Mouse (Mus musculus) spleen, postnatal 0 days (tissue): Measurements from ENCODE around the gene Krt83. TPM values are rescaled to one million over a fixed set of nuclear protein-coding genes. Genes with fewer than 3 reads are reported as not detected.

ENCODE experiments used
- polyA plus RNA-seq: library from polyadenylated mRNA; unstranded; fragments of >200 nt; fragmentation: Nextera tagmentation; extraction: Ambion mirVana; gene quantifications from 2 replicates; pipeline ENCODE4 v1.2.1, GENCODE M21; 2015

The Krt83 gene
- polyA plus RNA-seq: 1.3 and 1.7 TPM in 2 replicates

DNA sequence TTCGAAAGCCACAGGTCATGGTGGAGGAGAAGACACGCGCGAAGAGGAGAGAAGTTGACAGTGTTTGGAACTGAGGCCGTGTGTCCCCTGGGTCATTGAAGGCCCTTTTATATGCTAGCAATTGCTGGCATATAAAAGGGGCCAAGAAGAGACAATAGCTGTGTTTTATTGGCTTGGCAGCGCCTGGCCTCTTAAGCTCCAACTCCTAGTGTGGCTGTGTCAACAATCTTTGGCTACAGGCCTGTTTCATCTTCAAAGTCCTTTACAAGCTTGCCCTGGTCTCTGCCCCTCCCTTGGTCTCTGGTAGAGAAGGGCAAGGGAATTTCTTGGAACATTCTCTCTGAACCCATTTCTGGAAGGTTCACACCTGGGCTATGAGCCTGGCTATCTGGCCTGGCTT, at the start of gene Krt83:
Gene Krt83 (minus strand): TSS at position 82 of the 400 bp plus-strand sequence.

DNA sequence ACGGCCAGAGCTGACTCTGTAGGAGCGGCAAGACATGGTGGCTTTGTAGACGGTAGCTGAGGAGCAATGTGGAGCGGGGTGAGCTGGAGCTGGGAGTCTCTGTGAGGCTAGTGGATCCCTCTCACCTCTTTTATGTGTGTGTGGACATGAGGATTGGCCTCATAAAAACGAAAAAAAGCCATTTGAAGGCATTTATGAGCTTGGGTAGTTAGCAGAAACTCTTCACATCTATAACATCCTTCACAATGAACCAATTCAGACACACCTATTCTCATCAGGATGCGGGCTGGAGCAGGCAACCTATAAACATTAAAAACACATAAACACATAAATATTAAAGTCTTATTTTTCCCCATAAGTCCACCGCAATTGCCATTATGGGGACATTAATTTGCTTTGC, 41.4 kb upstream of the Krt83 start, which contains the start of gene Krt84:
Gene Krt84 (minus strand): TSS at position 101 of the 400 bp plus-strand sequence.

DNA sequence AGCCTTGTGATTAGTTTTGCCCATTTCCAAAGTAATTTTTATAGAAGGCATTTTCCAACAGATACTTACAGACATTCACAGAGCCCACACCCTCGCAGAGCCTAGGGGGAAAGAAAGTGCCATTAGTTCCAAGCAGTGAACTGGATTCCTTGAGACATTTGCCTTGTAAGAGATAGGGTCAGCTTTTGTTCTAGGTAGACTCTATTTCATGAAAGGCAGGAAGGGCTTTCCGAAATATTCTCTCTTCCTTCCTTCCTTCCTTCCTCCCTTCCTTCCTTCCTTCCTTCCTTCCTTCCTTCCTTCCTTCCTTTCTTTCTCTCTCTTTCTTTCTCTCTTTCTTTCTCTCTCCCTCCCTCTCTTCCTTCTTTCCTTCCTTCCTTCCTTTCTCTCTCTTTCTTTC, 25.8 kb upstream of the Krt83 start, which contains the start of gene Gm49425:
Gene Gm49425 (minus strand): TSS at position 101 of the 400 bp plus-strand sequence.

GRCm38 (mm10) chr15:101472952-101473528, 18.3 kb downstream of the Krt83 start, which contains the start of gene Krt86:
TSS of gene Krt86 (plus strand) at chr15:101473478.

GRCm38 (mm10) chr15:101463651-101464050, 27.7 kb downstream of the Krt83 start, which contains the start of gene Krt81:
TSS of gene Krt81 (minus strand) at chr15:101463751.

GRCm38 (mm10) chr15:101447444-101447843, 43.9 kb downstream of the Krt83 start, which contains the start of gene Krt88:
TSS of gene Krt88 (plus strand) at chr15:101447744.

GRCm38 (mm10) chr15:101438555-101438954, 52.8 kb downstream of the Krt83 start, which contains the start of gene Krt87:
TSS of gene Krt87 (minus strand) at chr15:101438804.

Other genes with a start within 250 kb of the Krt83 start
- 4.1 and 4.2 TPM in 2 replicates for gene Nr4a1, start 237.2 kb downstream of the Krt83 start, polyA plus RNA-seq
- gene Atg101, start 207.2 kb downstream of the Krt83 start, polyA plus RNA-seq: 41.2 and 46.5 TPM in 2 replicates
- gene 6030408B16Rik, start 198.3 kb downstream of the Krt83 start, polyA plus RNA-seq: 4.9 and 7.6 TPM in 2 replicates
- gene Krt80, start 121.3 kb downstream of the Krt83 start, polyA plus RNA-seq: 1.0 and 1.7 TPM in 2 replicates
- gene Krt7, start 80.5 kb downstream of the Krt83 start, polyA plus RNA-seq: 19.1 and 21.2 TPM in 2 replicates
- gene Krt87, start 52.7 kb downstream of the Krt83 start, polyA plus RNA-seq: 0.05 and 0.34 TPM in 2 replicates
- gene Krt88, start 43.8 kb downstream of the Krt83 start, polyA plus RNA-seq: not detected in 2 replicates
- gene Krt81, start 27.8 kb downstream of the Krt83 start, polyA plus RNA-seq: not detected in 2 replicates
- gene Krt86, start 18.0 kb downstream of the Krt83 start, polyA plus RNA-seq: 0.12 and 0.25 TPM in 2 replicates
- not detected in 2 replicates for gene Gm49425, start 25.7 kb upstream of the Krt83 start, polyA plus RNA-seq
- gene Krt84, start 41.3 kb upstream of the Krt83 start, polyA plus RNA-seq: not detected in 2 replicates
- not detected in 2 replicates for gene Krt82, start 59.2 kb upstream of the Krt83 start, polyA plus RNA-seq
- not detected in 2 replicates for gene Krt90, start 71.4 kb upstream of the Krt83 start, polyA plus RNA-seq
- not detected in 2 replicates for gene Krt75, start 82.4 kb upstream of the Krt83 start, polyA plus RNA-seq
- gene Gm5414, start 136.7 kb upstream of the Krt83 start, polyA plus RNA-seq: not detected in 2 replicates
- gene Gm5478, start 155.9 kb upstream of the Krt83 start, polyA plus RNA-seq: not detected in 2 replicates
- 0.06 TPM in 2 replicates for gene Krt6b, start 188.8 kb upstream of the Krt83 start, polyA plus RNA-seq
- gene Krt6a, start 202.8 kb upstream of the Krt83 start, polyA plus RNA-seq: 0.14 TPM in 1 of 2 replicates, not detected in the other
- 0.06 and 0.11 TPM in 2 replicates for gene Krt5, start 221.4 kb upstream of the Krt83 start, polyA plus RNA-seq